Mouse (Mus musculus) forelimb bud, embryonic 11.5 days (tissue): Measurements from ENCODE around the gene Ost4.

ENCODE experiments used
- DNase-seq: peaks from one replicate; pipeline ENCODE4 v3.0.0-alpha.2; 2012; ENCODE audit warnings: low read depth, low spot score

Ost4 gene

GRCm38 (mm10) chr5:30907413-30908059 is at the start of gene Ost4:
TSS of gene Ost4 (minus strand) at chr5:30907788.
- peak; percentile 95 for DNase-seq

GRCm38 (mm10) chr5:30955751-30956150 is 48.2 kb upstream of the Ost4 start:
- DNase-seq, result no peak

- DNase-seq, result no peak
Observed at GRCm38 (mm10) chr5:30954556-30954955, 47.0 kb upstream of the Ost4 start.

GRCm38 (mm10) chr5:30954065-30954464 is 46.5 kb upstream of the Ost4 start:
- no peak for DNase-seq

DNA sequence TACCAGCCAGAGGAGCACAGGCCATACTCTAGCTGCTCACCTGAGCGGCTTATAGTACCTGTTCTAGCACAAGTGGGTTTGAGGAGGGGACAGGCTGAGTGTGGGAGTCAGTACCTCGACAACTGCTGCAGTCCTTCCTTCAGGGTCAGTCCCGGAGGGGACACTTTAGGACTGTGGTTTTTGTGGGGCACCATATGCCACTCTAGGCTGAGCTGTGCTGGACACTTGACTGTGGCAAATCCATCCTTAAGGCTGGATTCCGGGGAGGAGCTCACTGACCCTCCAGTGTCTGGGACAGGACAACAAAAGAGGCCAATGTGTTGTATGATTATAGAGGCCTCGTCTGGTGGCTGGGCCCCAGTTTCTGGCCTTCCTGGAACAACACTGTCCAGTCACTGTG is 45.0 kb upstream of the Ost4 start:
- no peak for DNase-seq

DNA sequence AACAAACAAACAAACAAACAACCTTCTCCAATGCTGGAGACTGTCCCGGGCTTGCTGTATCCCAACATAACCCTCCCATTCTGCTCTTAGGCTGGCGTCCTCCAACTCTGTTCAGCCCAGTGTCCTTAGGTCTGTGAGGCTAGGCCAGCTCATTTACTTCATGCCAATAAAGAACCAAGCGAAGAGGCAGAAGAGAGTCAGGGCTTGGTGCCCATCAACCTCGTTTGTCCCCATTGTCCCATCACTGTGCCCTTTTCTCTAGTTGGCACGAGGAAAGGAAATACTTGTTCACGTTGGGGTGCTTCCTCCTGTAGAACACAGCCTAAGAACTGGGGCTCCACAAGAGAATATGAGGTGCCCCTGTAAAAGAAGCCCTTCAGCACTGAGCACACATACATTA is 44.1 kb upstream of the Ost4 start:
- DNase-seq, result no peak

DNA sequence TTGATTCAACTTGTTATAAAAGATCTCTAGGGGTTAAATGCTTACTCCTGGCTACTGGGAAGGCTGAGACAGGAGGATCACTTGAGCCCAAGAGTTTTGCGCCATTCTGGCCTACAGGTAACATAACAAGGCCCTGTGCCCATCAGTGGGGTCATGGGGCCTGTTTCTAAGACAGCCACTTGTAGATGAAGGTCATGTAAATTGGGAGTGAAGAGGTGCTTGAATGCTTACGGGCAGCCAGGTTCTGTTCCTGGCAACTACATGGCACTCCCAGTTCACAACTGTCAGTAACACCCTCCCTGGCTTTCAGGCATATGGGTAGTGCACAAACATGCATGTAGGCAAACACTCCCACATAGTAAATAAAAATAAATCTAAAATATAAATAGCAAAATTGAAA is 43.3 kb upstream of the Ost4 start:
- no peak for DNase-seq

GRCm38 (mm10) chr5:30950451-30950850 is 42.9 kb upstream of the Ost4 start:
- DNase-seq, result no peak

DNA sequence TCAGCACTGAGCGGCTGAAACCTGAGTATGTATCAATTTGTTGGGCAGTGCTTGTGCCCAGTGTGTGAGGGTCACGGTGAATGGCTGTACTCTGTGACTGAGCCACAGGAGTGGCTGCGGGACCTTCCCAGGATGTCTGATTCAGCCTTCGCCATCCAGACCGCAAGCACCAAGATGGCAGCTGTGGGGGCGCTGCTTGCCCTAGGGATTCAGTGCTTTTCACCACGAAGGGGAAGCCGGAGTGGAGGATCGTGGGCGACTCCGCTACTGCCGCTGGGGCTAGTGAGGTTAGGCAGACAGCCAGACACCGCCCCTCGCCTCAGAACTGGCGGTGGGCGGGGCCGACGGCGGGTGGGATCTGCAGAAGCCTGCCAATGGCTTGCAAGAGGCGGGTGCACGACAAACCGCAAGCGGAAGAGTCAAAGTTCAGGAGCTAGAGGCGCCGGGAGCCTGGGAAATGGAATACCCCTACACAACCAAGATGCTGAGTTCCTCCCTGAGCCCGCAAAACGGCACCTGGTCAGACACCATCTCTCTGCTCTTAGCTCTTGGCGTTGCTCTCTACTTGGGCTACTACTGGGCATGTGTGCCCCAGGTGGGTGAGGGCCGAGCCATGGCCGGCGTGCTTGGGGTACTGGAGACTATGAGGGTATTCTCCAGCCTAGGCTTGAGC is 42.2 kb upstream of the Ost4 start:
- peak; percentile 86 for DNase-seq

DNA sequence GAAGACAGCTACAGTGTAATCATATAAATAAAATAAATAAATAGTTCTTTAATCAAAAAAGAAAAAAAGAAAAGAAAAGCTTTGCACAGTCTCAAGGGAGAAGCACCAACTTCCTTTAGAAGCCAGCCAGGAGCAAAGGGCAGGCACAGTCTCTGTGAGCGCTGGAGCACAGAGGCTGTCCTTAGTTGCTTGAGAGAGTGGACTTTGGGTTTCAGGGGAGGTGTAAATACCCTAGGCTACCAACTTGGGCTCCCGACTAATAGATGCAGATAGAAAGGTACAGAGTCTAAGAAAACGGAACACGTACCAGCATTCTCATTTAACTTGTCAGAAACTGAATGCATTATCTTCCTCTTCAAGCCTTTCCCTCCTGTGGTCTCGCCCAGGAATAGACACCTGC is 41.0 kb upstream of the Ost4 start:
- DNase-seq, result no peak

DNA sequence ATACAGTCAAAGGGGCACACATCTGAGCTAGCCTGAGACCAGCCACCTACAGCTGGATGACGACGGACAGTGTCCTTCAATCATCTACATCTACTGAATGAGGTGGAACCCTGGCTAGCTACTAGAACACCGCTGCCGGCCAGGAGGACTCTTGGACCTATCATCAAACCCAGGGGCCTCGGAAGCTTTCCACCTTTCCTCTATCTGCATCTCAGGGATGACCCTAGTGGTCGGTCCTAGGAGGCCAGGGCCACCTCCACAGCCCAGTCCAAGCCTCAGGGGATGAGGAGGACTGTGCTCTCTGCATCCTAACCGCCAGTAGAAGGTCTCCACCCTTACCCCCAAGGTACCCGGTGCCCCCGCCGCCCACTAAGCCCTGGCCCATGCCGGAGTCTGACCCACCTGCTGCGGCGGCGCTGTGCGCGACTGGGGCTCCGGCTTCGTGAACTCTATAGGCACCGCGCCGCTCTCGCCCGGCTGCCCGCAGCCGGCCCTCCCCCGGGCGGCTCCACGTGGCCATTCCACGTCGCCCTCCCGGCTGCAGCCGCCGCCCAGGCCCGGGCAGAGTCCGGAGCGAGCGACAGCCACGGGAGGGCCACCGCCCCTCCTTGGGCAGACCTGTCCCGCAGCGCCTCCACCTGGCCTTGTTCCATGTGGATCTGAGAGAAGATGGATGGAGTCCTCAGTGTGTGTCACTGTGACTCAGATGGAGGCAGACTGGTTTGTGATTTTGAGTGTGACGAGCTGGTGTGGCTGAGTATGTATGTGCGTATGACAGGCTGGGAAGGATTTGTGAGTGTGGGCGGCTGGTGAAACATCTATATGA is 37.6 kb upstream of the Ost4 start, which contains the start of gene Cgref1:
Gene Cgref1, minus strand, starts transcription at position 636 of the 826 bp plus-strand sequence.
- DNase-seq, result no peak

GRCm38 (mm10) chr5:30944344-30944743 is 36.8 kb upstream of the Ost4 start:
- DNase-seq, result no peak

DNA sequence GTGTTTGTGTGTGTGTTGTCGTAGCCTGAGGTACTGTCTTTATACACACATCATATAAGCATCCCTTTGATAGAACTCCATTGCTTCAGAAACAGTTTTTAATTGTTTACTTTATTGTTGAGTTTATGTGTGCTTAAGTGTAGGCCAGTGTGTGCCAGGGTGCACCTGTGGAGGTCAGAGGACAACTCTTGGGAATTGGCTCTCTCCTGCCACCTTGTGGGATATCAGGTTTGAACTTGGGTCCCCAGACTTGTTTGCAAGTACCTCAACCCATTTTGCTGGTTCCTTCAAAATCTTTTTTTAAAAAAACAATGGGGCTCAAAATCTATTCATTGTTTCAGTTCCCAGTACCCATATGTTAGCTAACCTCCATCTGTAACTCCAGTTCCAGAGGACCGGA is 35.4 kb upstream of the Ost4 start:
- DNase-seq, result no peak

GRCm38 (mm10) chr5:30934725-30935461 is 27.3 kb upstream of the Ost4 start:
- no peak for DNase-seq

DNA sequence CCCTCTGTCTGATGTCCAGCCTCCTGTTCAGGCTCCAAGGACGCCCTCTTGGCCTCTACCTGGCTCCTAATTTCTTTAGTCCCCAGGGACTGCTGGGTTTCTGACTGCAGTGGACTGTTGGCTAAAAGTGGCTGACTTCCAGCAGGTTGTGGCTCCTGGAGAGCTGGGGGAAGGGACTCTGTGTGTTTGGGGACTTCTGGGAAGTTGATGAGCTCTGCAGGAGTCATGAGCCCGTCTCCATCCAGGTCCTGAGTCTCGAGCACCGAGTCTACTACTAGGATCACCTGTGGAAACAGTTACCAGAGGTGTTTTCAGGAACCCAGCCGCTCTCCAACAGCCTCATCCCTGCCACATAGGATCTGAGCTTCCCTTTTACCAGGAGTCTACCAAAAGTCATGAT is 26.1 kb upstream of the Ost4 start:
- no peak for DNase-seq

GRCm38 (mm10) chr5:30931378-30931777 is 23.8 kb upstream of the Ost4 start:
- DNase-seq, result no peak

DNA sequence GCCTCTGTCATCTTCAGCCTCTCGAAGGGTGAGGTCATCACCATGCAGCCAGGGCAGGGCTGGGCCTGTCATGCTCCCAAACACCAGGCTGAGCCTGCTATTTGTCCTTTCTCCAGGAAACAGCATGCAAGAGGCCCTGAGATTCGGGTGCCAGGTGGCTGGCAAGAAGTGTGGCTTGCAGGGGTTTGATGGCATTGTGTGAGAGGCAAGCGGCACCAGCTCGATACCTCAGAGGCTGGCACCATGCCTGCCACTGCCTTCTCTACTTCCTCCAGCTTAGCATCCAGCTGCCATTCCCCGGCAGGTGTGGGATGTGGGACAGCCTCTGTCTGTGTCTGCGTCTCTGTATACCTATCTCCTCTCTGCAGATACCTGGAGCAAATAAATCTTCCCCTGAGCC is 23.3 kb upstream of the Ost4 start:
- DNase-seq, result no peak

GRCm38 (mm10) chr5:30930121-30930520 is 22.5 kb upstream of the Ost4 start:
- DNase-seq, result no peak

GRCm38 (mm10) chr5:30927945-30928529 is 20.4 kb upstream of the Ost4 start:
- DNase-seq, result no peak

- DNase-seq, result no peak
Observed at GRCm38 (mm10) chr5:30926073-30926472, 18.5 kb upstream of the Ost4 start.

DNA sequence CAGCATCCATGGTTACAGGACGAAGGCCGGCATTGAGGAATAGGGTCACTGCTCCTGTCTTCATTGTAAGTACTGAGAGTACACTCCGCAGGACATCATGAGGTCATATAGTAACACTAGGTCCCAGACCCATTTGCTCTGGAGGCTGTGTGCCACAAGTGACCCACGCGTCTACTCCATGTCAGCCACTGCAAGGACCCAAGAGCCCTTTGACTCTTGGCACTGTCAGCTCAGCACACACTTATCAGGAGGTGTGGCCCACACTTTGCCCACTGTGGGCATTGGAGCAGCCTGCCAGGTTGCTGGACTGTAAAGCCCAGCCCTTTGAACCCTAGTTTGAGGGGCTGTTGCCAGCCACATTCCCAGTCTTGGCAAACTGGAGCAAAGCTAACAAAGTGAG is 17.6 kb upstream of the Ost4 start:
- DNase-seq, result no peak

GRCm38 (mm10) chr5:30924614-30925013 is 17.0 kb upstream of the Ost4 start:
- DNase-seq, result no peak
